Mouse (Mus musculus): ENCODE data around the gene Ctnnbl1. TPM values are rescaled to one million over a fixed set of nuclear protein-coding genes. Genes with fewer than 3 reads are reported as not detected.

The Ctnnbl1 gene
- polyA plus RNA-seq, 1 experiment from 2014 or later, result 46.3 TPM

DNA sequence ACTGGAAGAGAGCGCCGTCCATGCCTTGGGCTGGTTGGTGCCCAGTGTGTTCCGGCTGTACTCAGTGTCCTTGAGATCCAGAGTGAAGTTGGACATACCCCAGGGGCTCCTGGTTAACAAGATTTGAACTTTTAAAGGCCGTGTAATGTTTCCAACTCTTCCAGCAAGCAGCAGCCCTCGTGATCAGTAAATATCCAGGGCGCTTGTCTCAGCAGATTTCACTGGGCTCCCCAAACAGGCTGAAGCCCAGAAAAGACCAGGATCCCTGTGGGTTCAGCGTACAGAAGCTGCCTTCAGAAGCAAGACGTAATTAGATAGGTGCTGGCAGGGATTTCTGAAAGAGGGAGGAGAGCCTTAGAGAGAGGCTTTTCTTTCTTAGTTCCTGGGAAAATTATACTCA, 137.9 kb downstream of the Ctnnbl1 start:
- H3K36me3 ChIP-seq (ENCODE audit: insufficient read depth, low read length), result no peaks in the 10 kb centered on the region; the same call in 1 of the 2 replicates
- no peak overlapping the region for H3K4me2 ChIP-seq (ENCODE audit: low read length)
- 73% methylated on average over 8 of the region's 8 CpGs for WGBS
- no peak for DNase-seq (ENCODE audit: low spot score)
- ATAC-seq (replicated peaks; ENCODE audit: low FRiP score, low read depth), result no peak
- H3K4me1 ChIP-seq (replicated peaks; ENCODE audit: insufficient read depth, low read length), result no peaks in the 10 kb centered on the region
- H3K9me3 ChIP-seq (replicated peaks; ENCODE audit: low read length), result no peaks in the 10 kb centered on the region
- H3K4me3 ChIP-seq (replicated peaks; ENCODE audit: low read depth, low read length), result no peak overlapping the region
- TF ChIP-seq CTCF (IDR thresholded peaks at IDR 0.05; ENCODE audit: low read depth), result no peak
- H3K27ac ChIP-seq, result no peak overlapping the region
- no peaks in the 10 kb centered on the region for H3K27me3 ChIP-seq (ENCODE audit: insufficient read depth, low read length)
- H3K9ac ChIP-seq (ENCODE audit: low read depth, low read length), result no peak overlapping the region

DNA sequence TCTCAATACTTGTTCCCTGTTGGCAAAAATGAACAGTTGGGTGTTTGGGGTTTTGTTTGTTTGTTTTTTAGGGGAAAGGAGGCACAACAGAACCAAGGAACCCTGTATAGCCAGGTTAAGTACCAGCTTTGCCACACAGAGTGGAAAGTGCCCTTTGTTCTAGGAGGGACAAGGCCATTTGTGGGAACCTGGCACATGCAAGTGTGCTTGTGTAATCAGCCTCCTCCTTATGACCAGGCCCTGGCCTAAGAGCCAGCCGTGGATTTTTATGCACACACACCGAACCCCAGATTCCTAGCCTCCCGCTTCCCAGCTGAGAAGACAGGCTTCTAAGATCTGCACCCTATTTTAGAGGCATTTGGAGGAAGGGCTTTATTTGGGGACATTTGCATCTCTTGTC, 140.2 kb downstream of the Ctnnbl1 start:
- no peak overlapping the region for H3K4me3 ChIP-seq (replicated peaks; ENCODE audit: low read depth, low read length)
- no peak overlapping the region for H3K9ac ChIP-seq (ENCODE audit: low read depth, low read length)
- no peak overlapping the region for H3K27ac ChIP-seq
- DNase-seq (ENCODE audit: low spot score) (no peak), ATAC-seq (replicated peaks; ENCODE audit: low FRiP score, low read depth) (no peak)
- H3K36me3 ChIP-seq (ENCODE audit: insufficient read depth, low read length), result no peaks in the 10 kb centered on the region
- no peak for TF ChIP-seq CTCF (IDR thresholded peaks at IDR 0.05; ENCODE audit: low read depth)
- 77% methylated on average over 3 of the region's 3 CpGs for WGBS
- no peaks in the 10 kb centered on the region for H3K27me3 ChIP-seq (ENCODE audit: insufficient read depth, low read length)
- H3K9me3 ChIP-seq (replicated peaks; ENCODE audit: low read length), result no peaks in the 10 kb centered on the region
- H3K4me2 ChIP-seq (ENCODE audit: low read length), result no peak overlapping the region
- no peaks in the 10 kb centered on the region for H3K4me1 ChIP-seq (replicated peaks; ENCODE audit: insufficient read depth, low read length)

DNA sequence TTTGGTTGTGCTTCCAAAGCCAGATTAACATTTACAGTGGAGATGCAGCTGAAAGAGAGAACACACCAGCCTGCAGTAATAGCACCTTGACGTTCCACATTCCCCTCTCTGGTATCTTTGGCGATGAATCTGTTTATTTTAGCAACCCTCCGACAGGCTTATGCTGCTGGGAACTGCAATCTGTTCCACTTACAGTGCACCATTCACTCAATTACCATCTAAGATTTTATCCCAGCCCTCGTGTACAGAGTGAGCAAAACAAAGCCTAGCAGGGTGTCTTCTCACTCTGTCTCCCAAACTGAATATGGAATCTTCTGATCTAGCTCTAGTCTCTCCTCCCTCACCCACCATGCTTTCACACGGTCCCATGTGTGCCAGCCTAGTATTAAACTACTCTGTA, 140.8 kb downstream of the Ctnnbl1 start:
- H3K4me1 ChIP-seq (replicated peaks; ENCODE audit: insufficient read depth, low read length), result no peaks in the 10 kb centered on the region
- no peak overlapping the region for H3K27ac ChIP-seq
- H3K4me2 ChIP-seq (ENCODE audit: low read length), result no peak overlapping the region
- no peaks in the 10 kb centered on the region for H3K9me3 ChIP-seq (replicated peaks; ENCODE audit: low read length)
- no peak for DNase-seq (ENCODE audit: low spot score)
- no peak for ATAC-seq (replicated peaks; ENCODE audit: low FRiP score, low read depth)
- no peaks in the 10 kb centered on the region for H3K27me3 ChIP-seq (ENCODE audit: insufficient read depth, low read length)
- 79% methylated on average over 5 of the region's 5 CpGs for WGBS
- H3K36me3 ChIP-seq (ENCODE audit: insufficient read depth, low read length), result no peaks in the 10 kb centered on the region
- H3K4me3 ChIP-seq (replicated peaks; ENCODE audit: low read depth, low read length), result no peak overlapping the region
- H3K9ac ChIP-seq (ENCODE audit: low read depth, low read length), result no peak overlapping the region
- no peak for TF ChIP-seq CTCF (IDR thresholded peaks at IDR 0.05; ENCODE audit: low read depth)

DNA sequence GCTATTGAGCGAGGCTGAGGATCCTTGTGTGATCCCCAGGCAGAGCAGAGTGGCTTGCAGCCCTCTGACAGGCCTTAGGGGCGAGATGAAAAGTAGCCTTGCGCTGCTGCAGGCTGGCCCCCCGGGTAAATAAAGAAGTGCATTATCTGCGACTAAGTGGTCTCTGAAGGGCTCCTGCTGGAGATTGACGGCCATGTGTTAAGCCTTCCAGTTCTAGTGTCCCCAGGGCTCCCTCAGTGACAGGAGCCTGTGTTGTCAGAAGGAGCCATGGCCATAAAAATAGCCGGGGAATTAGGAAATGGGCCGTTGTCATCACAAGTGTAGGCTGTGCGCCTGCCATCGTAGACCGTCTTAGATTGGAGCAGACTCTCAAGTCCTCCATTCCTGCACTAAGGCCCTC, 144.7 kb downstream of the Ctnnbl1 start:
- DNase-seq (ENCODE audit: low spot score), result no peak
- Histone ChIP-seq H3K27ac (no peak overlapping the region), H3K9ac (ENCODE audit: low read depth, low read length) (no peak overlapping the region), H3K36me3 (ENCODE audit: insufficient read depth, low read length) (peaks cover 11% of the 10 kb centered on the region; the same call in 1 of the 2 replicates), H3K4me3 (replicated peaks; ENCODE audit: low read depth, low read length) (no peak overlapping the region), H3K4me1 (replicated peaks; ENCODE audit: insufficient read depth, low read length) (no peaks in the 10 kb centered on the region), H3K4me2 (ENCODE audit: low read length) (no peak overlapping the region), H3K27me3 (ENCODE audit: insufficient read depth, low read length) (no peaks in the 10 kb centered on the region), H3K9me3 (replicated peaks; ENCODE audit: low read length) (no peaks in the 10 kb centered on the region)
- ATAC-seq (replicated peaks; ENCODE audit: low FRiP score, low read depth), result no peak
- TF ChIP-seq CTCF (IDR thresholded peaks at IDR 0.05; ENCODE audit: low read depth), result no peak
- 39% methylated on average over 11 of the region's 11 CpGs for WGBS

DNA sequence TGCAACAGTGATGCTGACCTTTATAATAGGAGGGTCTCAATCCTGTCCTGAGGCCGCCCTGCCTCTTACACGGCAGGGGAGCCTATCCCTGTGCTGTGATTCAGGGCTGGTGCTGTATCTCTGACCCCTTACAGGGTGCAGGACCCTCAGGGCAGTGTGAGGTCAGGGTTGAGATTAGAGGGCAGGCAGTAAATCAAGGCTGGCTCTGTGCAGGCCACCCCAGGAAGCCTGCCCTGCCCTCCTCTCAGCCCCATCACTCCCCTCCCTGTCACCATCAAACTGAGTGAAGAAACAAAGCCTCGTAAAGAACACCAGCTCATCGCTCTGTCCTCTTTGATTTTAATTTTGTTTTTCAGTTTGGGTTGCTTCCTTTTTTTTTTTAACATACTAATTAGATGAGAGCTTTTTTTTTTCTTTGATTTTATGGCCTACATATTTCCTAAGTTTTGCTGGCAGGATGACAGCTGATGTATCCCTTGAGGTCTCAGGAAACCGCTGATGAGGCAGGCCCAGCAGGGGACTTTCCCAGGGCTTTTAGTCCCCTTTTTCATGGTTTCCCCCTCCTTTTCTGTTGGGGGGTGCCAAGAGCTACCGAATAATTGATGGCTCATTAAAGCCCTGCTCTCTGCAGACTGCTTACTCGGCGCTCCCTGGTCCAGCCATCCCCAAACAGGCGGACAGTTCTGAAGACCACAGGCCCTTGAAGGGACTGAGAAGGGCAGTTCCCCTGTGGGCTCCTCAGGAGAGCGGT, 150.2 kb downstream of the Ctnnbl1 start:
- no peak overlapping the region for H3K4me3 ChIP-seq (replicated peaks; ENCODE audit: low read depth, low read length)
- no peak overlapping the region for H3K27ac ChIP-seq
- ATAC-seq (replicated peaks; ENCODE audit: low FRiP score, low read depth) (no peak), DNase-seq (ENCODE audit: low spot score) (peak; percentile 79)
- no peak for TF ChIP-seq CTCF (IDR thresholded peaks at IDR 0.05; ENCODE audit: low read depth)
- H3K36me3 ChIP-seq (ENCODE audit: insufficient read depth, low read length), result peaks cover 16% of the 10 kb centered on the region; the same call in 1 of the 2 replicates
- H3K27me3 ChIP-seq (ENCODE audit: insufficient read depth, low read length), result no peaks in the 10 kb centered on the region
- no peaks in the 10 kb centered on the region for H3K9me3 ChIP-seq (replicated peaks; ENCODE audit: low read length)
- H3K4me1 ChIP-seq (replicated peaks; ENCODE audit: insufficient read depth, low read length), result peaks cover 5% of the 10 kb centered on the region
- H3K9ac ChIP-seq (ENCODE audit: low read depth, low read length), result no peak overlapping the region
- WGBS, result 33% methylated on average over 10 of the region's 10 CpGs
- no peak overlapping the region for H3K4me2 ChIP-seq (ENCODE audit: low read length)

DNA sequence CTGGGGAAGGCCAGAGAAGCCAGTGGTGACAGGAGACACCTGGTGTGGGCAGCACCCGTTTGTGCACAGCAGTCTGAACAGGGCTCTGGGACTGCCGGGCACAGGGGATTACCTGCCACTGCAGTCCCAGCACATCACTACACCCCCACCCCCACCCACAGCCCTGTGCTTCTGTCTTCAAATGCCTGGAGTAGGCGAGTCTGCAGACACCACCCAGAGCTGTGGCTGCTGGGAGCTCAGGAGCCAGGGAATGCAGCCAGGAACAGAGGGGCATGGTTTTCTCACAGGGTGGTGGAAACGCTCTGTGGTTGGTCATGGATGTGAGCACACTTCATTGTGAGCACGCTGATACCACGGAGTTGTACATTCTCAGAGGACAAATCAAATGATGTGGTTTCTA, 154.0 kb downstream of the Ctnnbl1 start:
- Histone ChIP-seq H3K27me3 (ENCODE audit: insufficient read depth, low read length) (no peaks in the 10 kb centered on the region), H3K4me2 (ENCODE audit: low read length) (no peak overlapping the region), H3K9me3 (replicated peaks; ENCODE audit: low read length) (no peaks in the 10 kb centered on the region), H3K36me3 (ENCODE audit: insufficient read depth, low read length) (peaks cover 4% of the 10 kb centered on the region; the same call in 1 of the 2 replicates), H3K27ac (no peak overlapping the region), H3K4me1 (replicated peaks; ENCODE audit: insufficient read depth, low read length) (peaks cover 5% of the 10 kb centered on the region), H3K4me3 (replicated peaks; ENCODE audit: low read depth, low read length) (no peak overlapping the region), H3K9ac (ENCODE audit: low read depth, low read length) (no peak overlapping the region)
- no peak for ATAC-seq (replicated peaks; ENCODE audit: low FRiP score, low read depth)
- TF ChIP-seq CTCF (IDR thresholded peaks at IDR 0.05; ENCODE audit: low read depth), result no peak
- DNase-seq (ENCODE audit: low spot score), result no peak
- WGBS, result 63% methylated on average over 6 of the region's 6 CpGs

Measured in kidney, postnatal 0 days (tissue).